Mouse (Mus musculus) midbrain, embryonic 14.5 days (tissue): ENCODE measurements at regions not wholly inside any gene's neighbourhood (a gene's known extent, or its start where the extent isn't known, plus 50 kb on each side); places are given as distances from the start of the nearest gene placed in this dataset.

Source experiments
- ATAC-seq: fragments of 200-750 bp; cut with Nextera tagmentation; 2 replicates; pipeline ENCODE4 v1.8.0; 2017; ENCODE audit warnings: moderate number of reproducible peaks, moderate library complexity; ENCODE audit not compliant: low FRiP score, low TSS enrichment
- DNase-seq: peaks from one replicate; pipeline ENCODE4 v3.0.0-alpha.2; 2015
- H3K27ac ChIP-seq: fragments of 300-500 bp; sonication (generic); replicated peaks from 2 replicates; pipeline ENCODE4 v1.5.1; 2014; ENCODE audit warnings: mild to moderate bottlenecking, low read depth, low read length, moderate library complexity
- H3K27me3 ChIP-seq: fragments of 300-500 bp; sonication (generic); 2 replicates; pipeline ENCODE4 v1.6.1; 2014; ENCODE audit warnings: low read length, control low read depth, mixed read lengths; ENCODE audit not compliant: control insufficient read depth, insufficient read depth
- H3K36me3 ChIP-seq: fragments of 300-500 bp; sonication (generic); 2 replicates; pipeline ENCODE4 v1.6.1; 2014; ENCODE audit warnings: low read length, control low read depth; ENCODE audit not compliant: control insufficient read depth, insufficient read depth
- H3K4me1 ChIP-seq: fragments of 300-500 bp; sonication (generic); 2 replicates; pipeline ENCODE4 v1.6.1; 2014; ENCODE audit warnings: mild to moderate bottlenecking, antibody characterized with exemption, low read length, control low read depth; ENCODE audit not compliant: control insufficient read depth, insufficient read depth
- H3K4me2 ChIP-seq: fragments of 300-500 bp; sonication (generic); 2 replicates; pipeline ENCODE4 v1.6.1; 2014; ENCODE audit warnings: mild to moderate bottlenecking, low read length, moderate library complexity
- H3K4me3 ChIP-seq: fragments of 300-500 bp; sonication (generic); replicated peaks from 2 replicates; pipeline ENCODE4 v1.5.1; 2014; ENCODE audit warnings: low read depth, low read length
- H3K9ac ChIP-seq: fragments of 300-500 bp; sonication (generic); replicated peaks from 2 replicates; pipeline ENCODE4 v1.6.1; 2014; ENCODE audit warnings: mild to moderate bottlenecking, low read length, moderate library complexity
- H3K9me3 ChIP-seq: fragments of 300-500 bp; sonication (generic); 2 replicates; pipeline ENCODE4 v1.6.1; 2016; ENCODE audit warnings: low read length, control low read depth, mixed read lengths; ENCODE audit not compliant: control insufficient read depth
- WGBS: fragments of 180-500 bp; shearing (Covaris S2); extraction: QIAGEN DNeasy Blood & Tissue Kit; methylation state at CpG from one replicate; pipeline ENCODE4 v1.1.7; 2014; 5-methylcytosine and 5-hydroxymethylcytosine counted together

- ATAC-seq (no peak), DNase-seq (no peak)
- no peak overlapping the region for H3K4me3 ChIP-seq
- no peak overlapping the region for H3K9ac ChIP-seq
- H3K4me1 ChIP-seq: peaks cover 17% of the 10 kb centered on the region
- no peaks in the 10 kb centered on the region for H3K9me3 ChIP-seq
- no peaks in the 10 kb centered on the region for H3K36me3 ChIP-seq
- H3K27ac ChIP-seq: no peak overlapping the region; the same call in 1 of the 2 replicates
- H3K27me3 ChIP-seq: no peaks in the 10 kb centered on the region
- WGBS: 79% methylated on average over 14 of the region's 14 CpGs
- H3K4me2 ChIP-seq: no peak overlapping the region
Measured at GRCm38 (mm10) chr2:33975423-33976127, 87.8 kb upstream of the Mvb12b start.

DNA sequence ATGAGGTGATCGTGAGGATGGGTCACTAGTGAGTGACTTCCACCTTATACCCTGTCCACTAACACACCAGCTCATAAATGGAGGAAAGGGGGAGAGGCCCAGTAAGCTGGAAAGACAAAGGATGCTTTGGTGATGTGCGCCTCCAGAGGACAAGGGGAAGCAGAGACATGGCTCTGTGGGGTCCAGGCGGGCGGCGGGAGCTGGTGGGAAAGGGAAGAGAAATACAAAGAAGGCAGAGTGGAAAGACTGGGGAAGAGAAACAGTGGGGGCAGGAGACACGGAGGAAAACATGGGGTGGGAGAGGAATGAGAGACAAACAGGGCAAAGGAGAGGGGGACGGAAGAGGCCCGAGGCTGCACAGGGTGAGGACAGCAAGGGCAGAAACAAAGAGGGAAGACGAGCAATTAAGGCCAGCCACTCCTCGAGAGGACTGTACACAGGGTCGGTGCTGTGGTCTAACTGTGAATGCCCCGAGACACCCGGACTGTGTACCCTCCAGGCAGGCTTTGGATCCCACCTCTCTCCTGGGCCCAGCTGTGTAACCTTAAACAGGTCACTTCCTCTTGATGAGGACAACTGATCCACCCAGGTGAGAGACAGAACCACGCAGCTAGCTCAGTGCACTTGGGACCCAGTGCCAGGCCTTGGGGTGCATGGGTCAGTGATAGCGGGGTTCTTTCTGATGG lies 87.1 kb upstream of the Mvb12b start:
- Histone ChIP-seq H3K4me1 (peaks cover 17% of the 10 kb centered on the region), H3K9ac (peak overlapping the region; percentile 4; the same call in 1 of the 2 replicates), H3K4me3 (no peak overlapping the region), H3K27ac (peak overlapping the region; percentile 73), H3K27me3 (no peaks in the 10 kb centered on the region), H3K4me2 (no peak overlapping the region), H3K36me3 (no peaks in the 10 kb centered on the region), H3K9me3 (no peaks in the 10 kb centered on the region)
- no peak for ATAC-seq
- 48% methylated on average over 15 of the region's 15 CpGs for WGBS
- DNase-seq: peak; percentile 61

GRCm38 (mm10) chr2:33974031-33974430 lies 86.3 kb upstream of the Mvb12b start:
- H3K4me2 ChIP-seq: no peak overlapping the region
- peak overlapping the region; percentile 73 for H3K27ac ChIP-seq
- no peak overlapping the region for H3K9ac ChIP-seq
- H3K4me1 ChIP-seq: peaks cover 17% of the 10 kb centered on the region
- H3K27me3 ChIP-seq: no peaks in the 10 kb centered on the region
- no peak overlapping the region for H3K4me3 ChIP-seq
- H3K36me3 ChIP-seq: no peaks in the 10 kb centered on the region
- H3K9me3 ChIP-seq: no peaks in the 10 kb centered on the region
- no peak for DNase-seq
- ATAC-seq: no peak
- WGBS: 87% methylated on average over 3 of the region's 3 CpGs

GRCm38 (mm10) chr2:33973213-33973834 lies 85.6 kb upstream of the Mvb12b start:
- Histone ChIP-seq H3K36me3 (no peaks in the 10 kb centered on the region), H3K27me3 (no peaks in the 10 kb centered on the region), H3K4me1 (peaks cover 17% of the 10 kb centered on the region), H3K27ac (peak overlapping the region; percentile 73), H3K4me3 (no peak overlapping the region), H3K9ac (no peak overlapping the region; the same call in 1 of the 2 replicates), H3K9me3 (no peaks in the 10 kb centered on the region), H3K4me2 (no peak overlapping the region)
- WGBS: 65% methylated on average over 4 of the region's 4 CpGs
- ATAC-seq (peak; percentile 87; the same call in 1 of the 2 replicates), DNase-seq (peak; percentile 94)

DNA sequence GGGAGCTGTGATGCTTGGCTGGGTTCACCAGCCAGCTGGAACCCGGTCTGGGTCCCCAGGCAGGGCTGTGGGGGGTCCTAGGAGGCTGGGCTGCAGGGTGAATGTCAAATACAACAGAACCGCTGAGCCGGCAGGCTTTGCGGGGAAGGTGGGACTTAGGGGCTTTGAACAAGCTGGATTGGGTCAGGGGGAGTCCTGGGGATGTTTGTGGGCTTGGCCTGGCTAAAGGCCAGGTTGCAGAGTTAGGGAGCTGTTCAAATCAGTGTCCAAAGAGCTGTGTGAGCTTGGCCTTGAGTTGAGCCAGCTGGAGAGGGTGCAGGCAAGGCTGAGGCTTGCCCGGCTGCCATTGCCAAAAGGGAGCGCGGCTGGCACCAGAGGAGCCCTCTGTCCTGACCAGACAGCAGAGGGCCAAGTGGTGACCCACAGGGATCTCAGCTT lies 79.3 kb upstream of the Mvb12b start:
- Histone ChIP-seq H3K4me2 (peak overlapping the region; percentile 35), H3K4me3 (no peak overlapping the region), H3K4me1 (peaks cover 18% of the 10 kb centered on the region; the same call in 1 of the 2 replicates), H3K27me3 (no peaks in the 10 kb centered on the region), H3K27ac (peak overlapping the region; percentile 60), H3K9ac (no peak overlapping the region), H3K9me3 (no peaks in the 10 kb centered on the region), H3K36me3 (no peaks in the 10 kb centered on the region)
- DNase-seq: peak; percentile 63
- ATAC-seq: no peak; the same call in 1 of the 2 replicates
- WGBS: 36% methylated on average over 7 of the region's 7 CpGs

DNA sequence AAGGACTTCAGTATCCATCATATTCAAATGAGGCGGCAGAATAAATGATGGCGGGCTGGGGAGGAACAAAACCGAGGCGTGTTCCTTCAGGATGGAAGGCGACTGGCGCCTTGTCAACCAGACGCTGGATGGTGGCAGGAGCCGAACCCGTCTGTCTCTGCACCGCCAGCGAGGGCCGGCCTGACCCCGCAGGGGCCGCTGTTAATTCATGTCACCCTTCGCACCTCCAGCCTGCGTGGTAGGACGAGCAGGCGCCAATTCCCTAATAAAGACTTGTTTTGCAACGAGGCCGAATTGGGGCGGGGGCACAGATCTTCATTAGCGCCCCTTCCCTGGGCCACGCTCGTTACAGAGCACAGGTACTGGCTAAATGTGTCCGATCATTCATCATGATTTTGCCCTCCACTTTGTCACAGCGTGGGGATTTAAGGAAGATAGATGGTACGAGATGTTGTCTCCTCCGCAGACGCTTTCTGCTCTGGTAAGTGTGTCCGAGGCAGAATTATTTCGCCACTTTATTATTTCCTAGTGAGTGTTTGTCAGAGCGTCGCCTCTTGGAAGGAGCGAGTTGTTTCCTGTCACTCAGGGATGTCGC lies 78.7 kb upstream of the Mvb12b start:
- ATAC-seq (no peak), DNase-seq (no peak)
- Histone ChIP-seq H3K4me2 (peak overlapping the region; percentile 35), H3K4me1 (peaks cover 18% of the 10 kb centered on the region; the same call in 1 of the 2 replicates), H3K9ac (no peak overlapping the region), H3K36me3 (no peaks in the 10 kb centered on the region), H3K9me3 (no peaks in the 10 kb centered on the region), H3K27ac (peak overlapping the region; percentile 60), H3K4me3 (no peak overlapping the region), H3K27me3 (no peaks in the 10 kb centered on the region)
- WGBS: 28% methylated on average over 35 of the region's 35 CpGs

DNA sequence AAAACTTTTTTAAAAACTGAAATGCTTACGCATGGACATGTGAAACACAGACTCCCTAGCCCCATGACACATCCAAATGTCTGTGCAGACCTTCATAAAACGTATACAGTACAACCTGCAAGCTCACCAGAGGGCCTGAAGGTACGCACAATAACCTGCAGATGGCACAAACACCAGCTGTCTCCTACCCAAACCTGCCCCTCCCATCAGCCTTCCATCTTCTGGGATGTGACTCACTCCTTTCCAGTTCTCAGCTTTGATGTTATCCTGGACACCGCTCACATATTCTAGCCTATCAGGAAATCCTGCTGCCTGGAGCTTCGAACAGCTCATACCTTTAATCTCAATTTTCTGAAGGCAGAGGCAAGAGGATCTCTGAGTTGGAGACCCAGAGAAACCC lies 76.3 kb upstream of the Mvb12b start:
- Histone ChIP-seq H3K27ac (no peak overlapping the region), H3K9me3 (no peaks in the 10 kb centered on the region), H3K9ac (no peak overlapping the region), H3K4me2 (no peak overlapping the region), H3K4me1 (peaks cover 18% of the 10 kb centered on the region; the same call in 1 of the 2 replicates), H3K4me3 (no peak overlapping the region), H3K36me3 (no peaks in the 10 kb centered on the region), H3K27me3 (no peaks in the 10 kb centered on the region)
- WGBS: 87% methylated on average over 5 of the region's 5 CpGs
- no peak for DNase-seq
- ATAC-seq: no peak

GRCm38 (mm10) chr2:33962355-33963037 lies 74.8 kb upstream of the Mvb12b start:
- Histone ChIP-seq H3K36me3 (no peaks in the 10 kb centered on the region), H3K27me3 (no peaks in the 10 kb centered on the region), H3K27ac (0 out of 2 replicates have a peak overlapping the region, but pooled peaks have one; percentile 2), H3K4me2 (no peak overlapping the region), H3K9me3 (no peaks in the 10 kb centered on the region), H3K4me3 (no peak overlapping the region), H3K9ac (no peak overlapping the region), H3K4me1 (peaks cover 18% of the 10 kb centered on the region; the same call in 1 of the 2 replicates)
- DNase-seq (peak; percentile 38), ATAC-seq (no peak)
- 69% methylated on average over 14 of the region's 14 CpGs for WGBS
